Mouse (Mus musculus): ENCODE data around the gene Mrps31. TPM values are rescaled to one million over a fixed set of nuclear protein-coding genes. Genes with fewer than 3 reads are reported as not detected.

Mrps31 gene
- total RNA-seq (2021), result 10 to 100 TPM; 27.4 to 30.6 TPM
- long read RNA-seq, experiment 1, transcript Mrps31-201 (7 exons, 1,515 nt), result major isoform, 42 of 43 reads
- long read RNA-seq, experiment 1, partial matches to known transcripts, result 0 of 43 reads
- long read RNA-seq, experiment 1, other reads (novel, unspliced or antisense), result 1 of 43 reads
- long read RNA-seq, experiment 2, transcript Mrps31-201 (7 exons, 1,515 nt), result major isoform, 48 of 52 reads
- long read RNA-seq, experiment 2, partial matches to known transcripts, result 2 of 52 reads
- long read RNA-seq, experiment 2, other reads (novel, unspliced or antisense), result 2 of 52 reads

DNA sequence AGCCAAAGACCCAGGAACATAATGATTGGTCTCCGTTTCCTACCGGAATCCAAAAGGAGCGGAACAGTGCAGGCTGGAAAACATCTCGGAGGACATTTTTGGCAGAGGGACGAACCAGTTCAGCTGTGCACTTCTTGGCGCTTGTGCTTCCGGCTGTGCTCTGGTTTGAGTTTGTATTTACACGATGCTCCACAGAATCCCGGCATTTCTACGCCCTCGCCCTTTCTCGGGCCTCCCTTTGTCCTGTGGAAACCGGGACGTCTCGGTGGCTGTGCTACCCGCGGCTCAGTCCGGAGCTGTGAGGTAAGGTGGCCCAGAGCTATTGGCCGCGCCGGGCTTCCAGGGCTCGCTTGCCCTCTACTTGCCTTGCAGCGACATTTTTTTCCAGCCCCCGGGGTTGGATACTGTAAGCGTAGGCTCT lies at the start of gene Mrps31:
Gene Mrps31 (plus strand): TSS at position 80 of the 421 bp plus-strand sequence.
- DNase-seq (ENCODE audit: low spot score), result peak; percentile 91

DNA sequence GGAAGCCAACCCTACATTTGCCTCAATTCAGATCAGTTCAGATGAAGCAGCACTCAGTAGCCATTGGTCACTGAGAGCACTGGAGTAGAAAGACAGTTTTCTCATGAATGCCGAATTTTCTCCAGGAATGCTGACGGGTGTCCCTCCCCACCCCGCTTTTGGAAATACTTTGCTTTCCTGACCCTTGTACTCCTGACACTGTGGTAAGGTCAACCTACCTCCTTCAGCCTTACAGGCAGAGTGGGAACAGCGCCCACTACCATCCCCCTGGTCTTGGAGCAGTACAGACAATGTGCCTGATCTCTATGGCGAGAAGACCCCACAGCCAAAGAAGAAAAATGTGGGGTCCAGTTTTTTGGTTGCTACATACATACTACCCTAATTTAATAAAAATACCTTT lies 34.9 kb upstream of the Mrps31 start:
- DNase-seq (ENCODE audit: low spot score), result no peak

DNA sequence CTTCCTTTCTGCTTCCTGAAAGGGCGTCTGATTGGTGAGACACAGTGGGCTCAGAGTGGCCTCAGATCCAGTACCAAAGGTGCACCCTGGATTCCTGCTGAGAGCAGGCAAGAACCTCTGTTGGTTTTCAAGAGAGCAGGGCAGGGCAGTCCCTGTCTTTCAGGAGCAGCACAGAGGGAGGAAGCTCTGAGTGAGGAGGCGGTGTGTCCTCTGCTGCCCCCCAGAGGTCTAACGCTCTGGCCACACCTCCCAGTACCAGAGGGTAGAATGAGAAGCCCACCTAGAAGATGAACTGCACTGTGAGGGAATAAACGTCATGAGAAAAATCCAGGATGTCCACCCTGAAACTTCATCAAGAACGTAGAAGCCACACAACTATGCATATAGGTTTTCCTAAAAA lies 34.3 kb upstream of the Mrps31 start:
- peak; percentile 27 for DNase-seq (ENCODE audit: low spot score)

DNA sequence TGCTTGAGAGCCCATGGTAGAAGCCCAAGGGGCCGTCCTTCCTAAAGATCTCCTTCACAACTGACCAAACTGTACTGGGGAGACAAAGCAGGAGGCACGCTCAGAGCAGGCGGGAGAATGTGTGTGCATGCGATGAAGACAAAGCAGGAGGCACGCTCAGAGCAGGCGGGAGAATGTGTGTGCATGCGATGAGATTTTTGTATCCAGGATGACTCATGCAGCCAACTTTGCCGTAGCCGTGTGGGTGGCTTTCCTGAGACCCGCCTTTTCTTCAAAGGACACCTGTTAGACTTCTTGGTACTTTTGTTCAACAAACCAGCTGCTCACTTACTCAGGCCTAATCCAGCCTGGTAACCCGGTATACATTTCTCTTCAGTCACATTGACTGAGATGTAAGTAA lies 30.2 kb upstream of the Mrps31 start:
- no peak for DNase-seq (ENCODE audit: low spot score)

DNA sequence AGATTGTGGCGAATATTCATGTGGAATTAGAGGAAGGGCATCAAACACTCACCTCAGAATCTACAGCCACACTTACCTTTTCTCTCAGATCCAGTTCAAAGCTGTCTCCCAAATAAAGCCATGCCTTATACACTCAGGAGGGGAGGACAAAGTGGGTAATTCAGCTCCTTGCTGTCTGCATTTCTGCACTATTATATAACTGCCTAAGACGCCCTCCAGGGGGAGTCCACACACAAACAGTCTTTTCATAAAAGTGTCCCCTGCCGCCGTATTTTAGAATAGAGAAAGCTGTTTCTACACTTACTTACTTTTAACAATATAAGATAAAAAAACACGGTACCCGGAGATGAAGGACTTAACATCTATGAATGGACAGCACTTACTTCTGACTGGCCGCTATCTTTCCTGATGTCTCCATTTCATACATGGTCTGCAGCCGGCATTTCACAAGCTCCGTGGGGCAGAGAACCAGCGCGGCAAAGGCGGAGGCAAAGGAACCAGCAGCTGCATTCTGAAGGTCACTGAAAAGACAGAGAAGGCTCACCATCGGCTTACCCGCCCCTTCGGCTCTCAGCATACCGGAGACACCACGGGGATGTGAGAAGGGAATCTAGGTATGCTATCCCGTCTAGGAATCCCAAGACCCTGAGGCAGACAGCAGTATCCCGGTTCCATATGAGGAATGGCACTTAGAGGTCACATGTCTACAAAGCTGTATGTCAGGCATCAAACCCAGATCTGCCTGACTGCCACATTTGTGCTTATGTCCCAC lies 28.2 kb upstream of the Mrps31 start:
- DNase-seq (ENCODE audit: low spot score), result no peak

DNA sequence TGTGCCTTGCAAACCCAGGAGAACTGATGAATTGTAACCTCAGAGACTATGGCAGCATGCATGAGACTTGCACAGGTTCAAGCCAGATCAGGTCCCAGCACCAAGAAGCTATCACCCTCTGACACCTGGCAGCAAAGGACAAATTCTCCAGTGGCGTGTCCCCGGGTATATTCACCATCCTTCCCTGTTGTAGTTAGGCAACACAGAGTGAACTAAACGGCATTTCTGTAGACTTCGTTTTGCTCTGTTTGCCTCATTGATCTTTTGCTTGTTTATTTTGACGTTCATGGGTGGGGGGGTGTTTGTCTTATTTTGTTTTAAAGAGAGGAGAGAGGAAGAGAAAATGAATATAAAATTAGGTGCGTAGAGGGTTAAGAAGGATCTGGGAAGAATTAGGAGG lies 26.0 kb upstream of the Mrps31 start:
- no peak for DNase-seq (ENCODE audit: low spot score)

DNA sequence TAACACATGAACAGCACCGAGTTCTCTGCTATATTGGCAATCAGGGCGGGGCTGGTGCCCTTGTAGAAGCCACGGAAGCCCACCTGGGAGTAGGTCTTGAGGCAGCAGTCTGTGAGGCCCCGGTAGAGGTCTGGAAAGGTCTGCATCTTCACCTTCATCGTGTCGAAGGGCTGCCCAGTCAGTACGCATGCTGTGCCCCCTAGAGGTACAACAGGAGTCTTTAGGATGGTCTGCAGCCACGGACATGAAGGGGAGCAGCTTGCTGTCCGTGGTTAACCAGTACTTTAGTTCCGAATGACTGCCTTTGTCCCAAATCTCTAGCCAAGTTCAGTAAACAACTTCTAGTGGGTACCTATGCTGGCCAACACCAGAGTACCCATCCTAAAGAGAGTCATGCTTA lies 21.3 kb upstream of the Mrps31 start:
- DNase-seq (ENCODE audit: low spot score), result no peak

DNA sequence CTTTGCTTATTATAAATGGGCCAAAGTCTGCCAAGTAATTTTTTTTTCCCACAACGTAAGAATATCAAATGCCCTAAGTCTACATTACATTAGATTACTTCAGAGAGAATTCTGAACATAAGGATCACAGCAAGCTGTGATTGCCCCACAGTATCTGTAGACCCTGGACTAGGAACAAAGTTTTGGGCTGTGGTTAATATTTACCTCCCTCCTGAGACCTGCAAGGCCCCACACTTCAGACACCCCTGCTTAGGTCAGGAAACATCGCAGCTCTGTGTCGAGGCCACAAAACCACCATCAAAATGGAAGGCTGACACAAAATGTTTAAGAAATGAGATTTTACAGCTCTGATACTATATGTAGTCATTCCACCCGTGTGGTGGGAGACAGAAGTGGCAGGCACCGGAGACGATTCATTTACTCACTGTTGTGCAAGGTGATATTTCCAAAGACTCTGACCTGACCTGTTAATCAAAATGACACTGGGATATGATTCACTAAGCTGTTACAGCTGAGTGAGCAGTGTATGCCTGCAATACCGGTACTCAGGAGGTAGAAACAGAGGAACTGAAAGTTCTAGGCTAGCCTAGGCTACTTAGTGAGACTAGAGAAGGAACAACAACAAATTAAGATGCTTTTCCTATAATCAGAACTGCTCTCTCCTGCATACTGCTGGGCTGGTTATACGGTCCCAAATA lies 20.2 kb upstream of the Mrps31 start:
- DNase-seq (ENCODE audit: low spot score), result no peak

DNA sequence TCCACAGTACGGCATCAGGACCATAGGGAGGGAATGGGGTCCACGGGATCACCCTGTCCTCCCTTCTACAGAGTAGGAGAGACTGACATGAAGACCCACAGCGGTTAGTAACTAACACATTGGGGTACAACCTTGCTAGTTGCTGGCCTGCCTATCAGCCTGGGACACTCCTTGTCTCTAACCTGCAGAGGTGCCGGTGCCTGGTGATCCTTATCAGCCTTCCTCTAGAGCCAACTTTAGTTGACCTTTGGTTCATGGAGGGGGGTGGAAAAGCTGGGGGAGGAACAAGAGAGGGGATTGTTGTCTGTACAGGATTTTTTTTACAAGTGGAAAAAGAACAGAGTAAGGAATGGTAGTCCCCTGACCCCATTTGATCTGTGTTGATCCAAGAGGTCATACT lies 16.7 kb upstream of the Mrps31 start:
- DNase-seq (ENCODE audit: low spot score), result no peak

DNA sequence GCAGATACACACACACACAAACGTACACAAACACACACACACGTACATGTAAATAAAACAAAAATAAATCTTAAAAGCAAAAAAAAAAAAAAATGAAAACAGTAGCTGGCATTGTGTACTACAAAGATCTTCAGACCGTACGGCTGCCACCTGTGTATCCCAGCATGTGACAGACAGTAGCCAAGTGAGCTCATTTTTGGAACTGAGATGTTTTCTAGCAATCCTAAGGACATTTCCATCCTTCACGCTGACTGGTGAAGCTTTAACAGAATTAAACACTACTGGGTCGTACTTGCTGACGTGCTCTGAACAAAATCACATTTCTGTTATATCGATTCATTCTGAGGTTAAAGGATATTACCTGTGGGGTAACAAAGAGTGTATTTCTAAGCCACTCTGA lies 15.9 kb upstream of the Mrps31 start:
- DNase-seq (ENCODE audit: low spot score), result no peak

DNA sequence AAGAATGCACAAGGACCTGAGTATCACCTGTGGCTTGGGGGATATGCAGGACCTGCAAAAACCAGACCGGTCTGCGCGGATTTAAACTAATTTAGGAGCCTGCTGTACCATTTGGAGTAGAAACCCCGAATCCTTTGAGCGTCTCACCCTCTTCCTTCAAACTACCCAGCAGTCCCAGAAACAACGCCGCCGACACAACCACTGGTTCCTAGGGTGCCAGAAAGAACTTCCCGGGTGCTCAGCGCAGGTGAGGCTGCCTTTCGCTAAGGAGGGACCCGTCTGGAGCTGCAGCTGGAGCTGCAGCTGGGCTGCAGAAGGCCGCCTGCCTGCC lies 13.4 kb upstream of the Mrps31 start:
- no peak for DNase-seq (ENCODE audit: low spot score)

DNA sequence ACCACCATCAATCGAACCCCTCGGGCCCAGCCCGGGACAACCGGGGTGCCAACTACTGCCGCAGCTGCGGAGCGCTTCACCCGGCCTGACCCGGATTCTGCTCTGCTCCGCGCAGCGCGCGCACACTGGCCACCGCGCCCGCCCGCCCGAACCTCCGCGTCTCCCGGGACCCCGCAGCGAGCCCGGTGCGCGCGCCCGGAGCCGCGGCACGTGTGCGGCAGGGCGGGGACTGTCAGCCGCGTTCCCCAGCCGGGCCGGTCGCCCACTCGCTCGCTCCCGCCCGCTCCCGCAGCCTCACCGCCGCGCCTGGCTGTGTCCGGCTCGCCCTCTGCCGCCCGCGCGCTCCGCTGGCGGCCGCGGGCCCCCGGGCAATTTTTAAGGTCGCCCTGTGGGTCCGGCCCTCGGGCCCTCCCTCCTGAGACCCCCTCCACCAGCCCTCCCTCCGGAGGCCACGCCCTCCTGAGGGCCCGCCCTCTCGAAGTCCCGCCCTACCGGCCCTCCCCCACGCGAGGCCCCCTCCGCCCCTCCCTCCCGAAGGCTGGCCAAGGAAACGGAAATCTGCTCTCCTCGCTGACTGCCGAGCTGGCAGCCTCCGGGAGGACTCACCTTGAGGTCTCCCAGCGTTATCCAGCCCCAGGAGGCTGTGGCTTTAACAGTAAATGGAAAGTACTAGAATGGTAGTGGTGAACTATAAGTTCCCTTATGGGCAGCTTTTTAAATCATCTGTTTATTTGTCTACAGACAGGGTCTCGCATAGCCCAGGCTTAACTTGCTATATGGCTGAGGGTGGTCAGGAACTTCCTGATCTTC lies 12.8 kb upstream of the Mrps31 start, which contains the start of gene Slc25a15:
Gene Slc25a15 (minus strand): TSS at position 456 of the 810 bp plus-strand sequence.
- DNase-seq (ENCODE audit: low spot score), result peak; percentile 91

DNA sequence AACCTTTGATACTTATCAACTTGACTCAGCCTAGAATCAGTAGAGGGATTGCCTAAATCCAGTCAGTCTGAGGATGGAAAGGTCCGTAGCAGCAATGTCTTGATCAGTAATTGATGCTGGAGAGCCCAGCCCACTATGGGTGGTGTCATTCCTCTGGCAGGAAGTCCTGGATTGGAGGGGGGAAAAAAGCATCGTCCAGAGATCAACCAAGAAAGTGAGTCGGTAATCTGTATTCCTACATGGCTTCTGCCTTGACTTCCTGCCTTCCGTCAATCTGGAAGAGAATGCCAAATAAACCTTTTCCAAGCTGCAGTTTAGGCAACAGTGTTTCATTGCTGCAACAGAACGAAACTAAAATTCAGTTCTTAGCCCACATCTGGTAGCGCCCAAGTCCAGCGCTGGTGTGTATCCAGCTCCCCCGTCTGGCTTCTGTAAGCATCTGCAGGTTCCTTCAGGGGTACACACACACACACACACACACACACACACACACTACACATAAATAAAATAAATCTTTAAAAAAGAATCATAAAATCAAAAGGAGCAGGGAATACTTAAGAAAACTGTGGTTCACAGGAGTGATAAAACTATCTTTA lies 11.8 kb upstream of the Mrps31 start:
- DNase-seq (ENCODE audit: low spot score), result no peak

DNA sequence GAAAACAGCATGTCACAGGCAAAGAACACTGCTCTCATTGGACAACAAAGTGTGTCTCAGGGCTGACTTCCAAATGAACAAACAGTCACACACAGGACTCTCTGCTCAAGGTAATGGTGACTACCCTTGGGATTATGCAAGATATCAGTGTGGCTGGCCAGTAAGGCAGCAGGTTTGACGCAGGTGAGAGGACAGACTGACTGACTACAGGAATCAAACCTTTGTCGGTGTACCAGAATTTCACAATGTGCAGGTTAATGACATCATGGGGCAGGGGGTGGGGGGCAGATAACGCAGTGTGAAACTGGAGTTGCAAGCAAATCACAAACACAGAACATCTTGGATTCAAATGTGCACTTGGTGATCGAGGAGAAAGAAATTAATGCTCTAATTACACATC lies 10.6 kb upstream of the Mrps31 start:
- no peak for DNase-seq (ENCODE audit: low spot score)

DNA sequence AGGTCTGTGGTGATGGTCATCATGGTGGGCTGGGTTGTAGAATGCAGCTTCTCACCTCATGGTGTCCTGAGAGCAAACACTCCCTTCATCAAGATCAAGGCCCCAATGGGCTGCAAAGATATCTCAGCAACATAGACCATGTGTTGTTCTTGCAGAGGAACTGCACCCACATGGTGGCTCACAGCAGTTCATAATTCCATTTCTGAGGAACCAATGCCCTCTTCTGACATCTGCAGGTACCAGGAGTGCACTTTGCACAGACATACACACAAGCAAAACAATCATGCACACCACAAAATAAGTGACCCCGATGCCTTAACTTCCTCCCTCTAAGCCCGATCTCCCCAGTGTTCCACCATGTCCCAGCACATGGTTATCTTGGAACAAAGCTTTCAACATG lies 7.9 kb upstream of the Mrps31 start:
- DNase-seq (ENCODE audit: low spot score), result no peak

DNA sequence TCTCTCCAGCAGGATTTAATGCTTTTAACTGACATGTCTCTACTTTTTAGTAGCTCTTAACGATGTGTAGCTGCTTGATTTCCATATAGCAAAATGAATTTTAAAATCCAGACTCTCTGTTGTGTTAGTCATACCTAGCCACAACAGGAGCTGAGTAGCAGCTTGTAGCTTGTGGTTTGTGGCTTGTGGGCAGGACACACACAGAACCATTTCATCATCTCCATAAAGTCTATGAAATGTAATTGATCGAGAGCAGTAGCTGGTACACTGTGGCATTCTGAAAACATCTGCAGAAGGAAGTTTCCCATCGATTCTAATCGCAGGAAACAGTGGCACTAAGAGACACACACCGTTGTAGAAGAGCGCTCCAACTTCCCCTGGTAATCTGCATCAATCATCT lies 5.4 kb upstream of the Mrps31 start:
- no peak for DNase-seq (ENCODE audit: low spot score)

DNA sequence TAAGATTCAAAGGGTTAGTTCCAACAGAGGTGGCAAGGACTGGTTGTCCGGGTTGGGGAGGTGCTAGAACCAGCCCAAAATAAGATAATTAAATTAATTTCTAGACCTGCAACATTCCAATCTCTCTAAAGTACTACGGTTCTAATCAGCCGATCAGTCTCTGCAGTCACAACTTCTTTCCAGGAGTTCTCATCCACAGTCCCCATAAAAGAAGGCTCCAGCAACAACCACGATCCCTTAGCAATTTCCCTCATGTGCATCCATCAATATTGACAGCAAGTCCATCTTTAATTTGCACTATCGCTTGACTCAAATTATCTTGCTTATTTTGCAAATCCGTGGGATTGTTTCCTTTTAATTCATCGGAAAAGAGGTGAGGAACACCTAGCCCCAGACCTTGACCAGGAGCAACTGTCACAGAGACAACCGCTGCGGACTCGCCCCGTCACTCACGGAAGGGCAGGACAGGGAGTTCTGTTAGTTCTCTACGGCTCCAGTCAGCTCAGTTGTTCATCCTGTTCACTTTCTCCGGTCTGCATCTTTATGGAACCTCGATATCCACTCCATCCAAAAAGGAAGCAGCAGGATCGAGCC lies 376 bp upstream of the Mrps31 start:
- DNase-seq (ENCODE audit: low spot score), result no peak

DNA sequence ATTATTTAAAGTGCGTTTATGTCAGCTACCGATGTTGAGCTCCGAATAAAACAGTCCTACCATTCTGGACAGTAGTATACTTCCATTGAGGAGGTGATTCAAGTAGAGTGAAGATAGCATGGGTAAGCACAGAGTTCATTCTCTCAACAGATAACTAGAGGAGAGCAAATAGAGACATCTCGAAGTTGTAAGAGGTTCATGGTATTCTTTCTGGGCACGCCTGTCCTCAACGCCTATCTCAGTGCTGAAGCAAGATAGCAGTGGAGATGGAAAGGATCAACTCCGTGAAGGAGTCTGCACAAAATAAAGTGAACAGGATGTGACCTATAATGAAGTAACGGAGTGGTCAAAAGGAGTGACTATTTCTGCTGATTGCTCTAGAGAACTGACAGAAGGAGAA lies 810 bp downstream of the Mrps31 start:
- DNase-seq (ENCODE audit: low spot score), result no peak

Data from gastrocnemius, adult 18-20 months (tissue).